Mouse (Mus musculus) bone marrow, adult 2 months (tissue): ENCODE results near the gene Stk10. TPM values are rescaled to one million over a fixed set of nuclear protein-coding genes. Genes with fewer than 3 reads are reported as not detected.
"Not testable (repeated sequence)": the region's sequence is repeated elsewhere in the genome, so short reads cannot be mapped to it uniquely, and the experiment has no call there.

Experiments used
- H3K27ac ChIP-seq: fragments of 200-500 bp; 2 replicates; pipeline ENCODE4 v1.5.1; 2012; ENCODE audit warnings: low read depth, mild to moderate bottlenecking, control low read depth, inconsistent platforms, low read length; ENCODE audit not compliant: control insufficient read depth, poor library complexity, insufficient read depth
- H3K4me1 ChIP-seq: fragments of 200-500 bp; 2 replicates; pipeline ENCODE4 v1.6.1; 2011; ENCODE audit warnings: low read length; ENCODE audit not compliant: control insufficient read depth, insufficient read depth
- H3K4me3 ChIP-seq: fragments of 200-500 bp; replicated peaks from 2 replicates; pipeline ENCODE3; 2011; ENCODE audit warnings: mild to moderate bottlenecking, low read depth, low read length, control low read depth; ENCODE audit not compliant: control insufficient read depth
- CTCF ChIP-seq: fragments of 200-500 bp; IDR thresholded peaks from 2 replicates; pipeline ENCODE4 v1.5.1; 2011; ENCODE audit warnings: low read length, control low read depth; ENCODE audit not compliant: control insufficient read depth, insufficient read depth
- POLR2A ChIP-seq: fragments of 200-500 bp; IDR thresholded peaks from 2 replicates; pipeline ENCODE4 v1.6.1; 2011; ENCODE audit warnings: low read depth, mild to moderate bottlenecking, control low read depth, low read length, borderline replicate concordance; ENCODE audit not compliant: control insufficient read depth
- WGBS: fragments of 180-500 bp; shearing (Covaris S2); methylation state at CpG from one replicate; pipeline ENCODE4 v1.1.7; 2018; 5-methylcytosine and 5-hydroxymethylcytosine counted together
- polyA plus RNA-seq: library from polyadenylated mRNA; stranded (reverse); fragments of >200 nt; gene quantifications from 2 replicates; pipeline ENCODE4 v1.2.4, GENCODE M21; 2011; ENCODE audit warnings: low replicate concordance; ENCODE audit not compliant: missing spikeins, insufficient read depth, insufficient read length

Stk10 gene
- polyA plus RNA-seq, 1 experiment = 23.9 TPM

DNA sequence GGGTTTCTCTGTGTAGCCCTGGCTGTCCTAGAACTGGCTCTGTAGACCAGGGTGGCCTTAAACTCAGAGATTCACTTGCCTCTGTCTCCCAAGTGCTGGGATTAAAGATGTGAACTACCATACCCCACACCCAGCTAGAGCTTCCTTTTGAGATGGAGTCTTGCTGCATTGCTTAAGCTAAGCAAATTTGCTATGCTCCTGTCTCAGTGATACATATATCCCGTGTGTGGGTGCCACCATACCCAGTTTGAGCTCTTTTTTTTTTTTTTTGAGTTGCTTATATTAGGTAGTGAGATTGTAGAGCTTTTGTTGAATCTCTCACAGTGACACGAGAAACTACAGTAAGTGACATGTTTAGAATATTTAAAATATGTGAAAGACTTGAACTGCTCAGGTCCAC is 37.8 kb upstream of the Stk10 start:
- Histone ChIP-seq H3K4me3 (no peak overlapping the region), H3K27ac (no peak overlapping the region), H3K4me1 (no peaks in the 10 kb centered on the region)
- no peak for TF ChIP-seq POLR2A
- no peak for TF ChIP-seq CTCF
- whole genome bisulfite sequencing = 75% methylated on average over 2 of the region's 2 CpGs

DNA sequence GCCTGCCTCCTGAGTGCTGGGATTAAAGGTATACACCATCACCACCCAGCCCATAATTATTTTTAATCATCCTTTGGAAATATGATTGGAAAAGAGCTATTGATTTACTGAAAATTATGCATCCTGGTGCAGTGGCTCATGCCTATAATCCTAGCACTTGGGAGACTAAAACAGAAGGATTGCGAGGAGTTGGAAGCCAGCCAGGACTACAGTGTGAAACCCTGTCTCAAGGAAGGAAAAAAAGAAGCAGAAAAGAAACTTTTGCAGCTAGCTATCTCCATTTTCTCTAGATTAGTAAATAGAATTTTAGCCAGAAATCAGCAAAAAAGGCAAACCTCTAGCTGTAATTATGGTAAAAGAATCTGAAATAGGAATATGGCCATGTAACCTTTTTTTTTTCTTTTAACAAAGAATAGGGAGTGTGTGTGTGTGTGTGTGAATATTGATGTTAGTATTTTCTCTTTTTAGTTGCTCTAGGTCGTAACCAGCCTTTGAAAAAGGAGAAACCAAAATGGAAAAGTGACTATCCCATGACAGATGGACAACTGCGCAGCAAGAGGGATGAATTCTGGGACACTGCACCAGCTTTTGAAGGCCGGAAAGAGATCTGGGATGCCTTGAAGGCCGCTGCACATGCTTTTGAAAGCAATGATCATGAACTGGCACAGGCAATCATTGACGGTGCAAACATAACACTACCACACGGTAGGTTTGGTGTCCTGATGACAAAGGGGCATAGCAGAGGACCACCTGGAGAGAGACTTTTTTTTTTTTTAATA is 34.2 kb upstream of the Stk10 start:
- 91% methylated on average over 7 of the region's 7 CpGs for WGBS
- H3K4me3 ChIP-seq = no peak overlapping the region

DNA sequence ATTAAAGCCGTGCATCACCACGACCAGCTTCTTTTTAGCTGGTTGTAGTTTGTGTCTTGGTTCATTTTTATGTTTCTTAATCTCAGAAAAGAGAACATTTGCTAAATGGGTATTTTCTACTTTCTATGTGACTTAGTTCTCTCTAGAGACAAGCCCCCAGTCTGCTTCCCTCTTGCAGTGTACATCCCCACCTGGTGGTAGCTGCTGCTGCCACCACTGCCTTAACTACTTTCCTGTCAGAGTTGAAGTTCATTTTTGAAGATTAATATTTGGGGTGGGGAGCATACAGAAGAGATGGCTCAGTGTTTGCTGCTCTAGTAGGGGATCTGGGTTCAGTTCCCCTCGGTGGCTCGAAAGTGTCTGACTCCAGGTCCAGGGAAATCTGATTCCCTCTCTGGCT is 33.2 kb upstream of the Stk10 start:
- TF ChIP-seq CTCF (no peak; the same call in 1 of the 2 replicates), POLR2A (no peak)
- Histone ChIP-seq H3K27ac (no peak overlapping the region), H3K4me3 (no peak overlapping the region), H3K4me1 (no peaks in the 10 kb centered on the region)
- 91% methylated on average over 4 of the region's 4 CpGs for WGBS

More for the DNA sequence above, 34.2 kb upstream of the Stk10 start:
- no peak for TF ChIP-seq POLR2A
- no peak for TF ChIP-seq CTCF
- Histone ChIP-seq H3K4me1 (no peaks in the 10 kb centered on the region), H3K27ac (no peak overlapping the region)

DNA sequence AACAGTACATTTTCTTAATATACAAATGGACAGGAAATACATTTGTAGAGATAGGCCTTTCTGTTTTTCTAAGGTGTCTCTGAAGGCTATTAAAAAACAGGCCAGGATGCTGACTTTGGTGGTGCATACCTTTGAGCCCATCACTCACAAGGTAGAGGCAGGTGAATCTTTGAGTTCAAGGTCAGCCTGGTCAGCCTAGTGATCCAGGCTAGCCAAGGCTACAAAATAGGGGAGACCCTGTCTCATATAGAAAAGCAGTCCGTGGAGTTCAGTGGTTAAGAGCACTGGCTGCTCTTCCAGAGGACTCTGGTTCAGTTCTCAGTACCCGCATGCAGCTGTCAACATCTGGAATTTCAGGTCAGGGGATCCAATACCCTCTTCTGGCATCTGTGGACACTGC is 29.4 kb upstream of the Stk10 start:
- WGBS = 83% methylated on average over 2 of the region's 2 CpGs
- no peak for TF ChIP-seq POLR2A
- no peak for TF ChIP-seq CTCF
- no peak overlapping the region for H3K4me3 ChIP-seq
- no peak overlapping the region for H3K27ac ChIP-seq
- no peaks in the 10 kb centered on the region for H3K4me1 ChIP-seq

DNA sequence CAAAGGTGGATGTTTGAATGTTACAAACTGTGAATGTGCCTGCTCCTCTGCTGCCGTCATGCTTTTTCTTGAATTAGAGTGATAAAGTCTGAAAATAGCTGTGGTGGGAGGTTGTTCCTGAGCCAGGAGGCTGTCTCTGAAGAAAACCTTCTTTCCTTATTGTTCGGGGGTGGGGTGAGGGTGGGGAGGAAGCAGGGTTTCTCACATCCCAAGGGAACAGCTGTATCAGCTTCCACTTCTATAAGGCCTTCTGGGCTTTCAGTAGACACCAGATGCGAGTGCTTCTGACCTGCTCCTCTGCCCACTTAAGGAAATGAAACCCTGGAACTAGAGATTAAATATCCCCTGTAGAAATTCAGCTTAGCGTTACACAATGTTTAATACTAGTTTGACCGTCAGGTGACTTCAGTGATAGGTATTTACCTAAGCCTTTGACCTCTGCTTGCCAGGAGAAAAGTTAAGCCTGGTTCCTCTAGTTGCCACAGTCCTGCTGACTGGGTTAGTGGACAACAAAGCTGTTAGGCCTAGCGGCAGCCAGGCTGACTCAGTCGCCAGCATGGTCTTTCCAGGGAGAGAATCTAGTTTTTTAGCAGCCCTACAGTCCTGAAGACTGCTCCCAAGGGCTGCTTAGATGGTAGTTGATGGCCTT is 27.9 kb upstream of the Stk10 start:
- H3K27ac ChIP-seq = no peak overlapping the region
- no peak for TF ChIP-seq CTCF
- H3K4me3 ChIP-seq = no peak overlapping the region
- no peaks in the 10 kb centered on the region for H3K4me1 ChIP-seq
- WGBS = 65% methylated on average over 7 of the region's 7 CpGs

DNA sequence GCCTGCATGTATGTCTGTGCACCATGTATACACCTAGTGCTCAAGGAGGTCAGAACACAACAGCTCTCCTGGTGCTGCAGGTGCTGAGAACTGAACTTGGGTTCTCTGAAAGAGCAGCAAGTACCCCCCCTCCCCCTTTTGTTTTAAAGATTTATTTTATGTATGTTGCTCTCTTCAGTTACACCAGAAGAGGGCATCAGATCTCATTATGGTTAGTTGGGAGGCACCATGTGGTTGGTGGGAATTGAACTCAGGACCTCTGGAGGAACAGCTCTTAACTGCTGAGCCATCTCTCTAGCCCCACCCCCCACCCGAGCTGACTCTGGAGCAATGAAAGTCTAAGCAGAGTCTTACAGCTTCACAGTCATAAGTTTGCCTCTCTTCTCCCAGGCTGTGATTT is 22.2 kb upstream of the Stk10 start:
- WGBS = 47% methylated on average over 1 of the region's 1 CpGs
- Histone ChIP-seq H3K27ac (no peak overlapping the region), H3K4me3 (no peak overlapping the region), H3K4me1 (no peaks in the 10 kb centered on the region; the same call in 1 of the 2 replicates)
- TF ChIP-seq CTCF (no peak), POLR2A (no peak)

DNA sequence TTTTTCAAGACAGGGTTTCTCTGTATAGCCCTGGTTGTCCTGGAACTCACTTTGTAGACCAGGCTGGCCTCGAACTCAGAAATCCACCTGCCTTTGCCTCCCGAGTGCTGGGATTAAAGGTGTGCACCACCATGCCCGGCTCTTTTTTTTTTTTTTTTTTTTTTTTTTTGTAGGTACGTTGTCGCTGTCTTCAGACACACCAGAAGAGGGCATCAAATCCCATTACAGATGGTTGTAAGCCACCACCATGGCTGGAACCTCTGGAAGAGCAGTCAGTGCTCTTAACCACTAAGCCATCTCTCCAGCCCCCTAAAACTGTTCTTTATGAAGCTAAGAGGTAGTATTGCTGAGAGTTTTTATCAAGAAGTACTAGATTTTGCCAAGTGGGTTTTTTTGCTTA is 18.3 kb upstream of the Stk10 start:
- not testable (repeated sequence) for H3K4me1 ChIP-seq, H3K4me3 ChIP-seq, H3K27ac ChIP-seq
- WGBS = 80% methylated on average over 5 of the region's 5 CpGs

DNA sequence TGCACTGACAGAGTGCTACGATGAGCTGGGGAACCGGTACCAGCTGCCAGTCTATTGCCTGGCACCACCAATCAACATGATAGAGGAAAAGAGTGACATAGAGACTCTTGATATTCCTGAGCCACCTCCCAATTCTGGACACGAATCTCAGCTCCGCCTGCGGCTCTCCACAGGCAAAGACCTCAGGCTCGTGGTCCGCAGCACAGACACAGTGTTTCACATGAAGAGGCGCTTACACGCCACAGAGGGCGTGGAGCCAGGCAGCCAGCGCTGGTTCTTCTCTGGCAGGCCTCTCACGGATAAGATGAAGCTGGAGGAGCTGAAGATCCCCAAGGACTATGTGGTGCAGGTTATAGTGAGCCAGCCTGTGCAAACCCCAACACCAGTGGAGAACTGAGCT is 17.0 kb upstream of the Stk10 start:
- TF ChIP-seq POLR2A (no peak), CTCF (no peak)
- Histone ChIP-seq H3K4me1 (no peaks in the 10 kb centered on the region; the same call in 1 of the 2 replicates), H3K4me3 (no peak overlapping the region), H3K27ac (no peak overlapping the region)
- 85% methylated on average over 12 of the region's 12 CpGs for WGBS

DNA sequence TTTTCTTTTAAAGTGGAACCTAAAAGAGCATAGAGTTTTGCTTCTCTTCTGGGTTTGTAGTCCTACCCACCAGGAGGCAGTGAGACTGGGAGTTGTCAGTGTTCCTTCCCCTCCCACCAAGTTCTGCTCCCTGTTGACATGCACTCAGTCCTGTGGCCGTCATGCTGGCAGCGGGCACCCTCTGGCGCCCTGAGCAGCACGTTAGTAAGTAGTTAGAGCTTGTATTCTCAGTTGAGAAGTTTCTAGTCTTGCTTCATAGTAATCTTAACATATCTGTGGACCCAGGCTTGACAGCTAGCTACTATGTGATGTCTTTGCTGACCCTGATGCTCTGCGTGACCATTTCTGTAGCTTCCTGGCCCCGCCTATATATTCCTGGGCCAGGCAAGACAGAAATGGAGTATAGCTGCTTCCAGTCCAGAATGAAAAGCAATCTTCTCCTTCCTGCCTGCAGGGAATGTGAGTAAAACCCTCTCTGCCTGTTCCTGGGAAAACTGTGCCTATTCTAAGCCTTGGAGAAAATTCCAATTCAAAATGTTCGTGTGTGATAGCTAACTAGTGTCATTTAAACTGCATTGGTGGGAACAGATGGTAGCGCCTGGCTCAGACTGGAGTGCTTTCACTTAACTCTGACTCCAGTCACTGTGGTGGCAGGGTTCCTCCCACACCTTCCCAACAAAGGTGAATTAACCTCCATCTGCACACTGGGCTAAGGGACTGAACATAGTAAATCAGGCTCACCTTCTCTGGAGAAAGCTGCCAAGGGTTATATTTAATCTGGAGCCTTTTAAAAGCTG is 16.0 kb upstream of the Stk10 start:
- no peak for TF ChIP-seq CTCF
- no peak for TF ChIP-seq POLR2A
- WGBS = 78% methylated on average over 8 of the region's 8 CpGs
- Histone ChIP-seq H3K27ac (no peak overlapping the region), H3K4me3 (no peak overlapping the region), H3K4me1 (no peaks in the 10 kb centered on the region)
